Mouse (Mus musculus) adrenal gland, adult 8-10 months (tissue): ENCODE results near the gene Lpcat2. TPM values are rescaled to one million over a fixed set of nuclear protein-coding genes. Genes with fewer than 3 reads are reported as not detected.
"Not testable (repeated sequence)": the region's sequence is repeated elsewhere in the genome, so short reads cannot be mapped to it uniquely, and the experiment has no call there.

ENCODE experiments used
- DNase-seq: peaks from one replicate; pipeline ENCODE4 v3.0.0; 2022
- total RNA-seq, 4 experiments: library from RNA; stranded (reverse); gene quantifications; 2 replicates each; pipeline ENCODE4 v1.2.4; 2022

Gene Lpcat2
- total RNA-seq, 4 experiments from 2014 or later: 2.8 to 21.3 (median 11.3) TPM

DNA sequence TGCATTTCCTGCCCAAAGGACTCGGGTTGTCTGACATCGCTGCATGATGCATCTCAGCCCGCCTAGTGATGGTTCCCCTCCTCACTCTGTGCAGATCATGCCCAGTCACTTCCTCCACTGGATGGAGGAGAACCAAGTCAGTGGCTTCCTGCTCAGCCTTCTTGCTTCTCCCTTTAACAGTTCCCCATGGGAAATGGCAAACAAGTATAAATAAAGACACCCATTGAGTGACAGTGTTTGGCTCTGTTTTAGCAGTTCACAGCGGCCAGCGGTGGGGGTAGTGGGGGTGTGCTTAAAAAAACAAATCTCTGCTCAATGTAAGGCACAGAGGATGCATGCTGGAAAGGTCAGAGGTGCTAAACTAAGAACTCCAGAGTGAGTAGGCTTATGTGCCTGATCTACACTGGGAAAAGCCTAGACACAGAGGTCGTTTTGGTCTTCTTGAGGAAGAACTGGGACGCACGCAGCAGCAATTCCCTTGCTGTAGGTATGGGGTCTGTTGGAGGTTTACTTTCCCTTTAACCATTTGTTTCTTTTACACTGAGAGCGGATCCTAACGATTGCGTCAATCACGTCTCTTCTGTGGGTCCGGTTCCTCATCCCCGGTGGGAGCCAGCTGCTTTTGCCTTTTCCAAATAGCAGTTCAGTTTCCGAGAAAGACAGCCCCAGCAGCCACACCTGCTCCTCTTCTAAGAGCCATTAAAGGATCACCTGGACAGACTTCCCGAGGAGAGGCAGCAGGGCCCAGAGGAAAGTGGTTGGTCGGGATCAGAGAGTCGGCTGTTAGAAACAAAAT lies 1.8 kb upstream of the Lpcat2 start:
- no peak for DNase-seq

- no peak for DNase-seq
Observed at GRCm38 (mm10) chr8:92854673-92855072, 466 bp upstream of the Lpcat2 start.

DNA sequence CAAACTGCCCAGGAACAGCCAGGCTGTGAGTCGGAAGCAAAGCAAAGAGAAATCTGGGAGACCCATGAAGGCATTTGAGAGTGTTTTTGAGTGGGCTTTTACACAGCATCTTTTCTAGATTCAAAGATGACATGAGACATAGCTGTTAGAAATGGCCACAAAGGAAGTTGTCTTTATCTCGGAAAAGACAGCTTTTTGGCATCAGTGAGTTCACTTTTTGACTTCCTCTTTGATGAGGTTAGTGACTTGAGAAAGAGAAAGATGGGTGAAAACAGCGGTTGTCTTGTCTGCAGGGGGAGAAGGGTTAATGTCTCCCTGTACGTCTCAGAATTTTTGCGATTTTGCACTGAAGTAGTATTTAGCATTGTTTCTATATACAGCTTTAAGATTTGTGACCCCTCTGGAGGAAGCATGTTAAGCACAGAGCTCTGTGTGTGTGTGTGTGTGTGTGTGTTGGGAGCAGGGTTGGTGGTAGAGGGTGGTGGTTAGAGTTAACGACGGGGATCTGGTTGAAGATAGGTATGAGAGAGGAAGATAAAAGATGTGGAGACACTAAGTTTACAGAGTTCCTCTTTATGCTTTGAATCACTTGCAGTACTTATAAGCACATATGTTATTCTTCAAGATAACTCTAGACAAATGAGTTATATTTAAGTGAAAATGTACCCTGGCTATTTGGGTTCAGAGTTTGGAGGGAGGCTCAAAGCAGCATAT lies 1.3 kb downstream of the Lpcat2 start:
- DNase-seq: no peak

GRCm38 (mm10) chr8:92858475-92859182 lies 3.5 kb downstream of the Lpcat2 start:
- no peak for DNase-seq

- DNase-seq: no peak
Observed at GRCm38 (mm10) chr8:92861977-92862376, 6.8 kb downstream of the Lpcat2 start.

DNA sequence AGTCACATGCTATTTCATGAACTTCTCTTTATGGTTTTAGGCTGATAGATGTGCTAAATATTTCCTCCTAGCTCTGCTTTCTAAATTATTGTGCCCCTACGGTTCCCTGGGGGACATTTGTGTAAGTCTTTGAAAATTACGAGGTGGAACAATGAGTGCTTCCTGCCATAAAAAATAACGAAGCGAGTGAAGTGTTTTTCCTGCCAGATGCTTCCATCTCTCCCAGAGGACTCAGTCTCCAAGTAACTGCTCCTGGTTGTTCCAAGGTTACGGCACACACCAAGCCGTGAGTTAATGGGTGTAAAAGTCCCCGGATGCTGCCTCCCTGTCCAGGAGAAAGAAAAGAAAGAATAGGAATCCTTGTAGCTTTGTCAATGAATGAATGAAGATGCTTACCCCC lies 15.1 kb downstream of the Lpcat2 start:
- DNase-seq: no peak

GRCm38 (mm10) chr8:92872063-92872759 lies 17.1 kb downstream of the Lpcat2 start:
- no peak for DNase-seq

GRCm38 (mm10) chr8:92875795-92876194 lies 20.7 kb downstream of the Lpcat2 start:
- DNase-seq: no peak

DNA sequence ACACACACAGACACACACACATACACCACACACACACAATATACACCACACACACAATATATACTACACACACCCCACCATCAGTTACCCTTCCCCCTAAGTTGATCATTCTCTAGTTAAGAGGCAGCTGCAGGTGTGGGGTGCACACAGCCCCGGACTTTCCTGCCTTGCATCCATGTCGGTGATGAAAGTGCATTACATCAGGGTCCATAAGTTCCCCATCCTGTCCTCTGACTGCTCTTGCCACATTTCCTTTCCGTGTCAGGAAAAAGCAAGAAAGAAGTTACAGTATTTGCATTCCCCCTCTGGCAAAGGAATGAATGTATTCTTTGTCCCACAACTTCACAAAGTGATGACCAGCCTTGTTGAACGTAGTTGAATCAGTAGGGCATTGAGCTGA lies 26.1 kb downstream of the Lpcat2 start:
- DNase-seq: no peak

DNA sequence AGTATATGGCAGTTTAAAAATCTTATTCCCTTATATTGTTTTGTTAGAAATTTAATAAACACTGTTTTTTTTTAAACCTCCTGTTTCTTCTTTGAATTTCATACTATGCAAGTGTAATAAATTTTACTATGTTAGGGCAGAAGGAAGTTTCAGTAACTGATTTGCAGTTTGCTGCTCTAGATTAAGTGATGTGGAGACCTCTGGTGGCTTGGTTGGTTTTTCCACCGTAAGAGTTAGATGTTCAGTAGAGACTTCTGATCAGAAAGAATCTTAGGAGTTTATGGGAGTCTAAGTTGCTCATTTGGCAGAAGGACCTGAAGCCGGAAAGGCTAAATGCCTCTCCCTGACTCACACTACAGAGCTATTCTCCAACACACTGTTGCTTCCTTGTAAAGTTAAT lies 28.6 kb downstream of the Lpcat2 start:
- no peak for DNase-seq

DNA sequence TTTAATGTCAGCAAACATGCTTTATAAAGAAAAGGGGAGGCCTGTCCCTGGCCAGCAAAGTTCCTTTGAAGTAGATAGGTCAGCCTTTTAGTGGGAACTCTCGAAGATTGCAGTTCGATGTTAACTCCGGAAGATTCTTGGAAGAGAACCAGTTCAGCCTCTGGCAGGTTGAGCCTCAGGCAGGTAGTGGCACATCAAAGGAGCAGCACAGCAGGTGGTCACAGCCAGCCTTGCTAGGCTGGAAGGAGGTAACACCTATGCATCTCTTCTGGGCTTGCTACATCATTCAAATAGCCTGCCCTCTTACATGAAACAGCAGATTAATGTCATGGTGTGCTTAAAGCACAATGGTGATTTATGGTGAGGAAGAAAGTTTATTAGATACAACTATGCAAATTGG lies 37.1 kb downstream of the Lpcat2 start:
- DNase-seq: not testable (repeated sequence)

DNA sequence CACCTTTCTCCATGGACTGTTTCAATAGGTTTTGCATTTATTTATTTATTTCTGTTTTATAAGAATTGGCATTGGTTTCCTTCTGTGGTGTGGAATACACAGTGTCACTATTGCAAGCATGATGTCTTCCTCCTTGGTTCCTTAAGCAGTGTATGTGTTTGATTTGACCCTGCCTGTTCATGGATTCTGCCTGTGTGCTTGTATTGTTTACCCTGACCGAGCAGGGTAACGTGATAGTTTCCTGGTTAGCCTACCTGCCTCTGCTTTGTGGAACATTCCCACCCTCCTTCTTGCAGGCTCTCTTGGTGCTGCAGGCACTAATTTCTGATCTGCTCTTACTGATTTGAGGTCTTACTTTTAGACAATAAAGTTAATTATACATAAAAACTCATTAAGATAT lies 38.7 kb downstream of the Lpcat2 start:
- no peak for DNase-seq

DNA sequence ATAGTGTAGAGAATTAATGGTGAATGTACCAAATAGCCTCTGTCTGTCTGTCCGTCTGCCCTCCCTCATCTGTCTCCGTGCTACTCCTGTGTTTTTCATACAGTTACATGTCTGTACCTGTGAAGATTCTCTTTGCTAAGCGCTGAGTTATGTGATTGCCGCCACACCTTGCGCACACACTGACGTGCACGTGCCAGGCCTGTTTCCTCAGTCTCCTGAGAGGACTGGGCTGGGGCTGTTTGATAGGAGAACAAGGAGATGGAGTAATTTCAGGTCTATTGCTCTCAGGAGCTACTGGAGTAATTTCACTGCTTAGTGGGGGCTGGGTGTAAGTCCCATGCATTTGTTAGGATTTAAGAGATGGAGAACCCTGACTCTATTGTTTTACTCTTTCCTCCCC lies 39.9 kb downstream of the Lpcat2 start:
- no peak for DNase-seq

- DNase-seq: no peak
Observed at GRCm38 (mm10) chr8:92896056-92896455, 40.9 kb downstream of the Lpcat2 start.

DNA sequence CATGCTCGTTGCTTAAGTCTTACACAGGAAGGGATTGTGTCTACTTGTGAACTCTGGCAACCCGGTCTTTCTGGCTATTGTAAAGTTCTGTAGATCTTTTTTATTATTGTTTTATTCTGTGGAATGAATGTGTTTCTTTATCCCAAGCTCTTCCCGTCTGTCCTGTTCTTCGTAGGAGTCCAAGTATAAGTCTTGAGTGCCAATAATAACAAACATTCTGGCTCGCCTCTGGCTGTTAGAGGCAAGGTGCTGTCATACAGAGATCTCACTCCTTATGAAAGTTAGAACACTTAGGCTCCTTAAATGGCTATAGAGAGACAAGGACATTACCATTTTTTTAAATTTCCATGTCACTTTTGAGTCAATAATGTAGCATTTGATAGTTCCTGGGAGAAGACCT lies 41.5 kb downstream of the Lpcat2 start:
- no peak for DNase-seq

- no peak for DNase-seq
Observed at GRCm38 (mm10) chr8:92897794-92898193, 42.7 kb downstream of the Lpcat2 start.

DNA sequence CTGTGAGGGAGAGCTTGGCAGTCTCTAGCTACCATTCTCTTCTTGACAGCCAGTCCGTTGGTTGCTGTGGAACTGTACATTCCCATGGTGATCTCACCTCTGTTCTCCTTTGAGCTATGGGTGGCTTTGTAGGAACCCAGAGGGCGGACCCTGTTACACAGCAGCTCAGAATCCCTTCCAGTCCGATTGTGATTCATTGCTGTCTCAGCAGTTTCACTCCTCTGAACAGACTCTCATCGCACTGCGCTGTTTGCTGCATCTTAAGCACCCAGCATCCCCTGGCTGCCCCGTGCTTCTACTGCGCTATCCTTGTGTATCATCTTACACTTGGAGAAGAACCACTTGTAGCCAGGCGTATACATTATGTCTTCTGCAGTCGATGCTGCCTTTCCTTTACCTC lies 44.5 kb downstream of the Lpcat2 start:
- no peak for DNase-seq

GRCm38 (mm10) chr8:92901107-92901506 lies 46.0 kb downstream of the Lpcat2 start, which contains the start of gene Capns2:
Capns2 (plus strand) TSS chr8:92901407.
- no peak for DNase-seq

DNA sequence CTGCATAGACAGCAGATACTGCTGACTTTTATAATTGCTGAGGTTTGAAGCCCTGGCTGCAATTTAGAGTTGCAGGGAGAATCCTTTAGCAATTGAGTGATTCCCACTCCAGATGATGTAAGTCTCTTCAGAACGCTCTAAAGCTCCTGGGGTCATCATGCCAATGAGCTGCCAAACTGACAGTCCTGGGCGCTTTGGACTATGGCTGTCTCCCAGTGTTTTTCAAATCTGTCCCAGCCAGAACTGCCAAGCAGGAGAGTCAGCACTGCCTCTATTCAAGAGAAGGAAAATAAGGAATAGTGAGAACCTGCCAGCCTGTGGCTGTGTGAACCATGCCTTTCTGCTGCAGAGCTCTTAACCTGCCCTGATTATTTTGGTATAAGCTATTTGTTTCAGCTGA lies 47.8 kb downstream of the Lpcat2 start:
- DNase-seq: no peak

DNA sequence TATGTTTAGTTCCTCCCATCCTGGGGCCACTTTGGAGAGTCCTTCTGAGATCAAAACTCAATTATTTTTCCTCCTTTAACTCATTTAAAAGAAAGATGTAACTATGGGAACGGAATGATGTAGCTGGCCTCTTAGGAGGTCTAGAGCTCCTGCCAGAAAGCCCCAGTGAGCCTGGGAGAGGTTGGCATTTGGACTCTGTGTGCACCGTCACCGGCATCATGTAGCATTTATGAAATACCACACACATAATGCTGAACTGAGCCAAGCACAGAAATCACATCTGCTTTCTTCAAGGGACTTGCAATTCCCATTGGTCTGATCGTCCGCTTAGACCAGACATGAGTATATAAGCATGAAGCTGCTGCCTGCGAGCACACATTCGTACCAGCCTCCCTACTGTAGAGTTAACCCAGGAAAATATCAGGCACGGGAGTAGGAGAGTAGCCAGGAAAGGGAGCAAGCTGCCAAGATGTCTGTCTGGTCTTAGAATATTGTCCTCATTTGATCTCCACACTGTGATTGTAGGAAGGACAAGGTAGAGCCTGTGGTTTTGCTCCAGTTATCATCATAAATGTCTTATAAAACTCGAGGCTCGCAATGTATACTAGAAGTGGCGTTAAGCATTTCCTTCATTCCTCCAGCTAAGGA lies 48.5 kb downstream of the Lpcat2 start:
- DNase-seq: no peak

- no peak for DNase-seq
Observed at GRCm38 (mm10) chr8:92906553-92906952, 51.4 kb downstream of the Lpcat2 start.

- no peak for DNase-seq
Observed at GRCm38 (mm10) chr8:92908448-92908847, 53.3 kb downstream of the Lpcat2 start.
